Mouse (Mus musculus) MN1 (cell line): ENCODE results near the gene Nop2.

Source experiments
- DNase-seq: peaks from one replicate; pipeline ENCODE4 v3.0.0-alpha.2; 2016; ENCODE audit warnings: low spot score

The Nop2 gene

DNA sequence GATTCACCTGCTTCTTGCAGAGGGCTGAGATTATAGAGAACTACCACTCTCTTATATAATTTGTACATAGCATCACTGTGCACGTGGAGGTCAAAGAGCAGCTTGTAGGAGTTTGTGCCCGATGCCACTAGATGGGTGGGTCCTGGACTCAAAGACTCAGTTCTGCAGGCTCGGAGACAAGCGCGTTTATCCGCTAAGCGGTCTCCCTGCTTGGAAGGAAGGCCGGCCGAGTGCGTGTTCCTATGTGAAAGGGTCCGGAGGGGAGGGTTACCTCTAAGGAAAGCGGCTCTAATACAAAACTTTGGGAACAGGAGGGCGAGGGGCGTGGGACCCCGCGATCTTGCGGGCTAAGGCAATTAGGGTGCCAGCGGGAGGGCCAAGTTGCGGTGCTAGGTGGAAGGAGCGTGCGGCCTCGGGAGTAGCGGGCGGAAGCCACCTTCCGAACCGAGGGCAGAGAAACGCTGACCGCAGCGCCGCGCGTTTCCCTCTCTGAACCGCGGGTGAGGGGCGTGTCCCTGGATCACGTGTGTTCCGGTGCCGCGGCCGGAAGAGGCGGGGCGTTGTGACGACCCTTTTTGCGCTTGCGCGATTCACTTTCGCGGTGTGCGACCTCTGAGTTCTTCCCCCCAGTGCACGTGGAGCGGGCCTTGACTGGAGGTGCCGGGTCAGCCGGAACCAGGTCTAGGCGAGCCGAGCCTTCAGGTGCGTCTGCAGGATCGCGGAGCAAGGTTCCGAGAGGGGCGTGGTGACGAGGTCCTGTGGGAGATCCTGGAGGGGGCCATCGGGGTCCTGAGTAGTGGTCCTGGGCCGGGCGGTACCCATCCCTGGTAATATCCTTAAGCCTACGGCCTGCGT lies at the start of gene Nop2:
TSS of gene Nop2 (plus strand) at position 608 of the 855 bp plus-strand sequence.
- peak; percentile 96 for DNase-seq

DNA sequence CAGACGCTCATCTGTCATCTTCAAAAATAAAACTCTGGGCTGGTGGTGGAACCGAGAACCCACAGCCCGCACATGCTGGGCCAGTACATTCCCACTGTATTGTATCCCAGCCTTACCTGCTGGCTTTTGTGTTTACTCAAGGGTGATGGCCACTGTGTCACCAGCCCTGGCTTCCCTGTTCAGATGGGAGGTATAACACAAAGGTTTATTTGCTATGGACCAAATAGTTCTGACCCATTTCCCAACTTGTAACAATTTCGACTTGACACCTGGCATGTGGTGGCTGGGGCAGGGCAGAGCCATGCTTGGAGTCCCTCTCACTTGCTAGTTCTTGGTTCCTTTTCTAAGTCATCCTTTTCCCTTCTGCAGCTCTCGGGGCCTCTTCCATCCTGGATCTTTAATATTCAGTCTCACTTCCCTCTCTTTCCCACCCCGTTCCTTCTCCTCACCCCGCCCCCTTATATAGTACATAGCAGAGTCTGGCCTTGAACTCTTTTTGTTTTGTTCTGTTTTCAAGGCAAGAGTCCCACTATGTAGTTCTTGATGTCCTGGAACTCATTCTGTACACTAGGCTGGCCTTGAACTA lies 48.8 kb upstream of the Nop2 start:
- DNase-seq, result no peak

DNA sequence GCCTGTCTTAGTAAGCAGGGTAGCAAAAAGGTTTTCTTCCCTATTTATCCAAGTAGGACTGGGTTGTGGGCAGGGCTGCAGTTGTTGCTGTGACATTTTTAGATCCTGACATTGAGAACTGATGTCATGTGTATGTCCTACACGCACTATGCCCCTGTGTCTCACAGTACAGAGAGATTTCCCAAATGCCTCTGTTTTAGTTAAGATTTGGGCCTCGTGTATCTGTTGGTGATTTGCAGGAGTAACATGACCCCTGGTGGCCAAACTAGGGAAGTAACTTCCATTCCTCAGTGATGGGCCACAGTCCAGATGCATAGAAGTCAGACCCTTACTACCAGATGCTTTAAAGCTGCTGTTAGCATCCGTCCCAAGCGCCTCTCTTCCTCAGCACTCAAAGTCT lies 47.3 kb upstream of the Nop2 start:
- DNase-seq, result peak; percentile 83

- no peak for DNase-seq
Measured at GRCm38 (mm10) chr6:125087937-125088336, 43.8 kb upstream of the Nop2 start.

- DNase-seq, result peak; percentile 95
Measured at GRCm38 (mm10) chr6:125088561-125089321, 43.0 kb upstream of the Nop2 start.

- peak; percentile 89 for DNase-seq
Measured at GRCm38 (mm10) chr6:125089521-125090321, 42.0 kb upstream of the Nop2 start.

- peak; percentile 34 for DNase-seq
Measured at GRCm38 (mm10) chr6:125090341-125091085, 41.2 kb upstream of the Nop2 start.

GRCm38 (mm10) chr6:125092372-125092771 lies 39.3 kb upstream of the Nop2 start:
- DNase-seq, result no peak

GRCm38 (mm10) chr6:125094843-125095242 lies 36.9 kb upstream of the Nop2 start:
- no peak for DNase-seq

DNA sequence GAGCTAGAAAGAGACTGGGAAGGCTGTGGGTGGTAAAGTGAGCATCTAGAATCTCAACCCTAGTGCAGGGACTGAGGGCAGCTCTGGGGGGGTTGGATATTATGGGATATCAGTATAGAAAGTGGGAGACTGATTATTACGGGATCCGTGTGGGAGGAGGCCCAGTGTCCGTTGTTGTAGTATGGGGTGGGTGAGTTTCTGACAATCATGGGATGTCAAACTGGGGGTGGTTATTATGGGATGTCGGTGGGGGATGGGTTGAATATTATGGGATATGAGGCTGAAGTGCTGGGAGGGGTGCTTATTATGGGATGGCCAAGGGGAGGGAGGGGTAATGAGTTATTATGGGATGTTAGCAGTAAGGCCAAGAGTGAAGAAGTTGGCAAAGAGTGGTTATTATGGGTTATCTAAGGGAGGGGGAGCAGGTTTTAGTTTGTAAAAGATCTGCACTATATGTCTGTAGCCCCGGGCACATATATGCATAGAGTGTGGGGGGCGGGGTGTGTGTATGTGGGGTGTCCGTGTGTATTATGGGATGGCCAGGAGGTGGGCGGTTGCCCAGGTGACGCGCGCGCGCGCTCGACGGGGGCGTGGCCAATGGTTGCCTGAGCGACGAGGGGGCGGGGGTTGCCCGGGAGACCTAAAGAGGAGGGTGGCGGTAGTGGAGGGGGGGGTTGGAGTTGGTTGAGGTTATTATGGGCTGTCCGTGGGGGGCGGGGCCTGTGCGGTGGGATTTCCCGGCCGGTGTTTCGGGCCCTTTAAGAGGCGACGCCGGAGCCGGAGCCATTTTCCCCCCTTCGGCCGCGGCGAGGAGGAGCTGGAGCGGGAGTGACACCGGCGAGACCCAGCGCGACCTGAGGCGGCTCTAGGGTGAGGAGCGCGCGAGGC lies 36.1 kb upstream of the Nop2 start, which contains the start of gene Chd4:
TSS of gene Chd4 (plus strand) at position 591 of the 888 bp plus-strand sequence.
- peak; percentile 74 for DNase-seq

GRCm38 (mm10) chr6:125096279-125096596 lies 35.5 kb upstream of the Nop2 start:
- DNase-seq, result no peak

DNA sequence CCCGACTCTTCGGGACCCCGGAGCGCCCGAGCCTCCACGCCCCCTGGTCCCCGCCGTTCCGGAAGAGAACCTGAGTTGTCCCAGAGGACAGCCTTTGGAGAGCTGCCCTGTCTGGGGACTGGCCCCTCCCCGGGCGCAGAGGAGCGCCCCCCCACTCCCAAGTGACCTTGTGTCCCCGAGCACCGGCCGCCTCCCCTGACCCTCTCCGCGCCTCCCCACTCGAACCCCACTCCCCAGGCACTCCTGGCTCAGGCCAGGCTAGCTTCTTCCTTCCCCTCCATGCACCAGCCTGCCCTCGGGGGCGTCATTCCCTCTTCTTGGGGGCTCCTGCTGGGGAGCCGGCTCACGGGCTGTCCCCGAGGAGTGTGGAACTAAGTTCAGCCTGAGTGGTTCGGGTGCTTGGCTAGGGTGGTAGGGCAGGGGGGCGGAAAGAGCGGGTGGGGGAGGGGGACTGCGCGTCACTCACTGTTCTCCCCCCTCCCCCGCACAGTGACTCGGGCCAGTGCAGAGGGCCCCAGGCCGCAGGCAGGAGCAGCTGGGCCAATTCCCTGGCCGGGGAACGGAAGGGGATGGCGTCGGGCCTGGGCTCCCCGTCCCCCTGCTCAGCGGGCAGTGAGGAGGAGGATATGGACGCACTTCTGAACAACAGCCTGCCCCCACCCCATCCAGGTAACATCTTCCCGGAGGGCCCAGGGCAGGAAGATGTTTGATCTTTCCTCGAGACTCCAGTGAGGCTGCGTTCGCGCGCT lies 34.9 kb upstream of the Nop2 start:
- peak; percentile 49 for DNase-seq

GRCm38 (mm10) chr6:125097346-125097689 lies 34.4 kb upstream of the Nop2 start:
- peak; percentile 23 for DNase-seq

DNA sequence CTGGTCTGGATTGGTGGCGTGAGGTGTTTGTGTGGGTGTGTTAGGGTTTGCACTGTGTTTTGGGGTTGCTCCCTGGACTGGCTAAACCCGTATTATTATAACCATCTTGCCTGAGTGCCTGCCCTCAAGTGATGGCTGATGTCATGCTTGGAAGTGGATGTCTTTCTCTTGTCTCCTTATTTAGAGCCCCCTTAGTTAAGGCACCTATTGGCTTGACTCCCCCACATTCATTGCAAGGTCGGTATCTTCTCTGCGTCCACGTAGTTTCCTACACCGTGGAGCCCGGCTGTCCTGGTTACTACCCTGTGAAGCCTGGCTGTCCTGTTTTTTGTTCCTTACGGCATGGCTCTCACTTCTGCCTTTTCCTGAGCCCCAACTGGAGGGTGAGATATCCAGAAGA lies 33.8 kb upstream of the Nop2 start:
- no peak for DNase-seq

DNA sequence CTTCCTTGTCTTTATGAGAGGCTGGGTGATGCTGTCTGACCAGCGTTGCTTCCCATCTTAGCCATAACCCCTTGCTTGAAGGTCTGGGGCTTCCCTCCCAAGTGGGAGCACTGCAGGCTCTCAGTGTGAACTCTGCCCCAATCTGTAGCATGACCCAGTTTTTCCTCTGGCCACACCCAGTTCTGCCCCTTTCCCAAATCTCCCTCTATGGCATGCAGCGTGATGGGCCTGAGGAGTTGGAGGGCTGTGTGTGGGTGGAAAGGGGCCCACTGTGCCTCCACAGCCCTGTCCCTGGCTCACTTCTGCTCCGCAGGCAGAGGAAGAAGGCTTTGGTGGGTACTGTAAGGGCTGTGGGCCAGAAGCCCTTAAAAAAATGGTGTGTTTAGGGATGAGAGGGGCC lies 33.2 kb upstream of the Nop2 start:
- DNase-seq, result no peak

DNA sequence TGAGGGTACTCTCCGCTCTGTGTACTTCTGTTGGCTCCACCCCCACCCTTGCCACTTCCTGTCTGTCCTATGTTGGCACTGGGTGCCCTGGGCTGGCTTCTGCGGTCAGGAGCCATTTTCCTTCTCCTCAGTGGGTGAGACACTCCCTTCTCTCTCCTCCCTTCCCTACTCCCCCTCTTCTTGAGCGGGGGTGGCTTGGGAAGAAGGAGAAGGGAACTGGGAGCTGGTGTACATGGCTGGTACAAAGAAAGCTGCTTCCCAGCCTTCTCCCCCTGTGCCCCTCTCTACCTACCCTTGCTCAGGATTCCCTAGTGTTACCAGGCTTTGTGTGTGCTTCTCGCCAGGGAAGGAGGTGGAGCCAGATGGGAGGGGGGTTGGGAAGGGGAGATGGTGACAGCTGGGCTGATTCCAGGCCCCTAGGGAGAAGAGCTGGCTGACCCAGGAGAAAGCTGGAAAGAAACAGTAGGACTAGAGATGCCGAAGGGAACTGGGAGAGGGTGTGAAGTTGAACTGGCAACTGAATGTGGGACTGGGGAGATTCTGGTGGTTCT lies 32.2 kb upstream of the Nop2 start:
- peak; percentile 64 for DNase-seq

DNA sequence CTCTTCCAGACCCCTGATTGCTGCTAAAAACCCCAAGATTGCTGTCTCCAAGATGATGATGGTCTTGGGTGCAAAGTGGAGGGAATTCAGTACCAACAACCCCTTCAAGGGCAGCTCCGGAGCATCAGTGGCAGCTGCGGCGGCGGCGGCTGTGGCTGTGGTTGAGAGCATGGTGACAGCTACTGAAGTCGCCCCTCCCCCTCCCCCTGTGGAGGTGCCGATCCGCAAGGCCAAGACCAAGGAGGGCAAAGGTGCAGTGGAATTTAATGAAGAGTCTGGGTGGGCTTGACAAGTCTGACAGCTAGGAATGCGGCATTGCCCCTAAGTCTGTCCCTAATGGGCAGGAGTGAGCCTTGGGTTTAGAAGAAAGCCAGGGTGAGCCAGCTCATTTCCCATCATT lies 30.3 kb upstream of the Nop2 start:
- no peak for DNase-seq

- peak; percentile 45 for DNase-seq
Measured at GRCm38 (mm10) chr6:125104223-125104622, 27.5 kb upstream of the Nop2 start.

GRCm38 (mm10) chr6:125107705-125108104 lies 24.0 kb upstream of the Nop2 start:
- DNase-seq, result no peak
